ENCODE assay signal across 25 mouse cellular contexts in genomic region chr10:66781171-66781510, GRCm38 (mm10).
DNase-seq lines count a peak whose midpoint lies in the region; ATAC-seq and TF ChIP-seq lines count a peak whose summit lies in the region.
"Had no signal": no experiment of that assay in that cellular context is flagged by ENCODE, and none has a peak within 500 bp of the region (broad histone marks: within the 10 kb centered on the region; RNA-seq: fewer than 3 reads in every experiment).

No protein-coding gene starts in this region.

- no peaks in the 10 kb centered on the region for H3K36me3 ChIP-seq in kidney, postnatal 0 days (ENCODE audit: insufficient read depth, low read length)
- H3K36me3 ChIP-seq in kidney, embryonic 14.5 days (ENCODE audit: control insufficient read depth, insufficient read depth, low read length) = no peaks in the 10 kb centered on the region
- H3K36me3 ChIP-seq in limb, embryonic 14.5 days (ENCODE audit: control insufficient read depth, insufficient read depth, low read length) = no peaks in the 10 kb centered on the region
- no peaks in the 10 kb centered on the region for H3K36me3 ChIP-seq in liver, embryonic 11.5 days (ENCODE audit: control insufficient read depth, insufficient read depth, low read length)
- H3K36me3 ChIP-seq: embryonic facial prominence, embryonic 10.5 days; embryonic facial prominence, embryonic 13.5 days; forebrain, embryonic 10.5 days; heart, embryonic 12.5 days; heart, embryonic 15.5 days had no signal

- H3K4me2 ChIP-seq in kidney, postnatal 0 days (ENCODE audit: low read length) = no peak overlapping the region
- no peak overlapping the region for H3K4me2 ChIP-seq in kidney, embryonic 14.5 days (replicated peaks; ENCODE audit: low read depth, low read length)
- no peak overlapping the region for H3K4me2 ChIP-seq in limb, embryonic 14.5 days (replicated peaks; ENCODE audit: low read depth, low read length, severe bottlenecking)
- H3K4me2 ChIP-seq in liver, embryonic 11.5 days = no peak overlapping the region
- H3K4me2 ChIP-seq: embryonic facial prominence, embryonic 13.5 days; forebrain, embryonic 13.5 days; heart, embryonic 12.5 days; heart, embryonic 15.5 days; hindbrain, embryonic 14.5 days had no signal

- H3K4me1 ChIP-seq in kidney, postnatal 0 days (replicated peaks; ENCODE audit: insufficient read depth, low read length) = no peaks in the 10 kb centered on the region
- H3K4me1 ChIP-seq in kidney, embryonic 14.5 days (ENCODE audit: control insufficient read depth, insufficient read depth, low read length) = 0 out of 2 replicates have a peak, but pooled peaks cover 3% of the 10 kb centered on the region
- H3K4me1 ChIP-seq in limb, embryonic 14.5 days (ENCODE audit: control insufficient read depth, insufficient read depth, low read length) = peaks cover 5% of the 10 kb centered on the region; the same call in 1 of the 2 replicates
- H3K4me1 ChIP-seq in liver, embryonic 11.5 days (replicated peaks; ENCODE audit: control insufficient read depth, insufficient read depth, low read length) = no peaks in the 10 kb centered on the region
- H3K4me1 ChIP-seq: forebrain, embryonic 10.5 days; forebrain, embryonic 13.5 days; heart, embryonic 12.5 days; heart, embryonic 15.5 days had no signal

- H3K27me3 ChIP-seq in kidney, postnatal 0 days (ENCODE audit: insufficient read depth, low read length) = no peaks in the 10 kb centered on the region
- no peaks in the 10 kb centered on the region for H3K27me3 ChIP-seq in kidney, embryonic 14.5 days (ENCODE audit: control insufficient read depth, insufficient read depth, low read length)
- H3K27me3 ChIP-seq in limb, embryonic 14.5 days (ENCODE audit: control insufficient read depth, insufficient read depth, low read length) = no peaks in the 10 kb centered on the region
- no peaks in the 10 kb centered on the region for H3K27me3 ChIP-seq in liver, embryonic 11.5 days (replicated peaks; ENCODE audit: control insufficient read depth, insufficient read depth, low read length)
- H3K27me3 ChIP-seq: embryonic facial prominence, embryonic 13.5 days; forebrain, embryonic 13.5 days; heart, embryonic 12.5 days; heart, embryonic 15.5 days had no signal

- peak; percentile 34 for DNase-seq in heart, adult 11 months
- DNase-seq in heart, postnatal 14 days = no peak
- DNase-seq in kidney, postnatal 0 days (ENCODE audit: low spot score) = no peak
- DNase-seq in fibroblast of lung, adult 2 months (ENCODE audit: low read depth) = peak; percentile 0
- no peak for DNase-seq in limb, embryonic 14.5 days (ENCODE audit: low spot score)
- no peak for DNase-seq in liver, embryonic 11.5 days (ENCODE audit: low spot score)
- DNase-seq: adrenal gland, adult 2 months; adrenal gland, postnatal 14 days; gastrocnemius, postnatal 14 days; heart, adult 18-20 months; heart, postnatal 10 days; heart, postnatal 4 days had no signal

- no peak overlapping the region for H3K9ac ChIP-seq in kidney, postnatal 0 days (ENCODE audit: low read depth, low read length)
- no peak overlapping the region for H3K9ac ChIP-seq in kidney, embryonic 14.5 days (ENCODE audit: low read depth, low read length)
- H3K9ac ChIP-seq in limb, embryonic 14.5 days (ENCODE audit: low read depth, low read length, severe bottlenecking) = no peak overlapping the region
- no peak overlapping the region for H3K9ac ChIP-seq in liver, embryonic 11.5 days (ENCODE audit: low read depth, low read length)
- H3K9ac ChIP-seq: embryonic facial prominence, embryonic 13.5 days; forebrain, embryonic 13.5 days; heart, embryonic 12.5 days; heart, embryonic 15.5 days; hindbrain, embryonic 14.5 days had no signal

- no peaks in the 10 kb centered on the region for H3K9me3 ChIP-seq in kidney, postnatal 0 days (replicated peaks; ENCODE audit: low read length)
- no peaks in the 10 kb centered on the region for H3K9me3 ChIP-seq in kidney, embryonic 14.5 days (ENCODE audit: control insufficient read depth, low read length)
- H3K9me3 ChIP-seq in limb, embryonic 14.5 days (ENCODE audit: control insufficient read depth, low read length) = no peaks in the 10 kb centered on the region
- no peaks in the 10 kb centered on the region for H3K9me3 ChIP-seq in liver, embryonic 11.5 days (ENCODE audit: control insufficient read depth, low read length)
- H3K9me3 ChIP-seq: embryonic facial prominence, embryonic 10.5 days; embryonic facial prominence, embryonic 13.5 days; forebrain, embryonic 10.5 days; forebrain, embryonic 13.5 days; heart, embryonic 15.5 days had no signal

- intact Hi-C loops in heart, postnatal 14 days (cut with DNase I) = no loop called here

- no peak for TF ChIP-seq CTCF in kidney, postnatal 0 days (IDR thresholded peaks at IDR 0.05; ENCODE audit: low read depth)

- WGBS in kidney, postnatal 0 days = 37% methylated on average over 1 of the region's 1 CpGs
- WGBS in kidney, embryonic 14.5 days = 42% methylated on average over 1 of the region's 1 CpGs
- whole genome bisulfite sequencing in limb, embryonic 14.5 days = 55% methylated on average over 1 of the region's 1 CpGs
- 50% methylated on average over 1 of the region's 1 CpGs for WGBS in liver, embryonic 11.5 days

- no peak for TF ChIP-seq POLR2A in limb, embryonic 14.5 days (IDR thresholded peaks at IDR 0.05; ENCODE audit: borderline replicate concordance, extremely low read depth, insufficient read depth, insufficient read length)

- ATAC-seq in kidney, postnatal 0 days (replicated peaks; ENCODE audit: low FRiP score, low read depth) = peak; percentile 9; the same call in 1 of the 2 replicates
- no peak; the same call in 1 of the 2 replicates for ATAC-seq in kidney, embryonic 14.5 days (ENCODE audit: low FRiP score, low TSS enrichment)
- peak; percentile 46; the same call in 1 of the 2 replicates for ATAC-seq in limb, embryonic 14.5 days (ENCODE audit: low FRiP score, low read depth)
- ATAC-seq in liver, embryonic 11.5 days (replicated peaks; ENCODE audit: low FRiP score) = no peak
- ATAC-seq: CD4-positive, CD25-positive, alpha-beta regulatory T cell, adult 4 months; forebrain, embryonic 13.5 days; forebrain, embryonic 16.5 days; inflammation-experienced regulatory T-cells, adult 6 months had no signal

- no peak overlapping the region for H3K4me3 ChIP-seq in kidney, postnatal 0 days (replicated peaks; ENCODE audit: low read depth, low read length)
- H3K4me3 ChIP-seq in kidney, embryonic 14.5 days (ENCODE audit: low read length) = no peak overlapping the region
- no peak overlapping the region for H3K4me3 ChIP-seq in limb, embryonic 14.5 days (replicated peaks; ENCODE audit: low read length)
- no peak overlapping the region for H3K4me3 ChIP-seq in liver, embryonic 11.5 days (ENCODE audit: low read depth, low read length)
- H3K4me3 ChIP-seq: embryonic facial prominence, embryonic 10.5 days; embryonic facial prominence, embryonic 13.5 days; erythroblast, embryonic 14.5 days; forebrain, embryonic 10.5 days; forebrain, embryonic 13.5 days; heart, embryonic 12.5 days; heart, embryonic 15.5 days had no signal

- no peak overlapping the region for H3K27ac ChIP-seq in kidney, postnatal 0 days
- H3K27ac ChIP-seq in kidney, embryonic 14.5 days (ENCODE audit: low read depth, low read length) = no peak overlapping the region; the same call in 1 of the 2 replicates
- H3K27ac ChIP-seq in limb, embryonic 14.5 days (replicated peaks; ENCODE audit: low read depth, low read length) = 0 out of 2 replicates have a peak overlapping the region, but pooled peaks have one; percentile 5
- no peak overlapping the region for H3K27ac ChIP-seq in liver, embryonic 11.5 days (ENCODE audit: low read depth, low read length)
- H3K27ac ChIP-seq: embryonic facial prominence, embryonic 13.5 days; forebrain, embryonic 10.5 days; forebrain, embryonic 13.5 days; heart, embryonic 15.5 days; hindbrain, embryonic 14.5 days; hindbrain, postnatal 0 days had no signal

Comparison
In these comparisons a context has a peak if more than half of its experiments do, and no peak if none do; other contexts are left out.
1. DNase-seq: peak in heart, adult 11 months (single experiment) and fibroblast of lung, adult 2 months (single experiment); none in heart, postnatal 14 days (0 of 2), kidney, postnatal 0 days (single experiment), limb, embryonic 14.5 days (single experiment) and liver, embryonic 11.5 days (single experiment).
2. ATAC-seq: peak in kidney, postnatal 0 days (single experiment) and limb, embryonic 14.5 days (single experiment); none in kidney, embryonic 14.5 days (single experiment) and liver, embryonic 11.5 days (single experiment).